Mouse (Mus musculus): Measurements from ENCODE around the gene Pak1ip1. TPM values are rescaled to one million over a fixed set of nuclear protein-coding genes. Genes with fewer than 3 reads are reported as not detected.
"Not testable (repeated sequence)": the region's sequence is repeated elsewhere in the genome, so short reads cannot be mapped to it uniquely, and the experiment has no call there.

The Pak1ip1 gene
- polyA plus RNA-seq, 1 experiment from 2014 or later, result 92.0 TPM

DNA sequence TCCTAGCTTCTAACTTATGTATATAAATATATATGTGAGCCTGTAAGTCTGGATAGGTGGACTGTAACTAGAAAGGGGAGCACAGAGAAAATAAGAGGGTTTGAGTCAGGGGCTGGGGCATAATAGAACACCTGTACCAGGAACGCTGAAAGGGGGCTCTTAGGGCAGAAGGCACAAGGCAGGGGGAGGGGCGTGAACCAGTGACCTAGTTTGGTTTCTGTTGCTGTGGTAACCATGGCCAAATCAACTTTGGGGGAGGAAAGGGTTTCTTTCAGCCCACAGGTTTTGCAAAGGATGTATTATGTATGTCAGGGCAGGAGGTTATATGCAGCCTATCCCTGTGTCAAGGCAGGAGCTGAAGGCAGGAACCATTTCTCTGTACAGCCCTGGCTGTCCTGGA lies 29.0 kb upstream of the Pak1ip1 start:
- Histone ChIP-seq H3K9ac (ENCODE audit: low read length) (no peak overlapping the region), H3K4me2 (ENCODE audit: low read depth, low read length, severe bottlenecking) (no peak overlapping the region), H3K9me3 (ENCODE audit: control insufficient read depth, low read length) (no peaks in the 10 kb centered on the region), H3K4me1 (replicated peaks; ENCODE audit: control insufficient read depth, insufficient read depth, low read length) (no peaks in the 10 kb centered on the region), H3K4me3 (ENCODE audit: low read depth, low read length) (no peak overlapping the region), H3K27ac (ENCODE audit: low read depth, low read length) (no peak overlapping the region), H3K27me3 (ENCODE audit: control insufficient read depth, insufficient read depth, low read length) (no peaks in the 10 kb centered on the region), H3K36me3 (ENCODE audit: control insufficient read depth, insufficient read depth, low read length) (no peaks in the 10 kb centered on the region)
- WGBS, result 84% methylated on average over 2 of the region's 2 CpGs
- ATAC-seq (replicated peaks; ENCODE audit: low FRiP score) (no peak), DNase-seq (ENCODE audit: low spot score) (no peak)

DNA sequence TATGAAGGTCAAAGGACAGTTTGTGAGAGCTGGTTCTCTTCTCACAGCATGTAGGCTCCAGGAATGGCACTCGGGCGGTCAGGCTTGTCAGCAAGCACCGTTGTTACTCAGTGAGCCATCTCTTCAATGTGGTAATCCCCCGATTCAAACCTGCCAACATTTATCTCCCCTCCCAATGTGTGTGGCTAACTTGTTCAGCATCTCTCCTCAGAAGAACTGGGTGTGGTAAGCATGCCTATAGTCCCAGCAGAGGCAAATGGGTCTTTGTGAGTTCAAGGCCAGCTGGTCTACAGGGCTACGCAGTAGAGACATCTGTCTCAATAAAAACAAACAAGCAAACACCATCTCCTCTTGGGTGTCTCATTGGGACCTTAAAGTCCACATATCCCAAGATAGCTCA lies 27.8 kb upstream of the Pak1ip1 start:
- Histone ChIP-seq H3K27me3 (ENCODE audit: control insufficient read depth, insufficient read depth, low read length) (no peaks in the 10 kb centered on the region), H3K4me2 (ENCODE audit: low read depth, low read length, severe bottlenecking) (no peak overlapping the region), H3K9ac (ENCODE audit: low read length) (no peak overlapping the region), H3K4me3 (ENCODE audit: low read depth, low read length) (no peak overlapping the region), H3K36me3 (ENCODE audit: control insufficient read depth, insufficient read depth, low read length) (no peaks in the 10 kb centered on the region), H3K4me1 (replicated peaks; ENCODE audit: control insufficient read depth, insufficient read depth, low read length) (no peaks in the 10 kb centered on the region), H3K27ac (ENCODE audit: low read depth, low read length) (no peak overlapping the region), H3K9me3 (ENCODE audit: control insufficient read depth, low read length) (no peaks in the 10 kb centered on the region)
- DNase-seq (ENCODE audit: low spot score) (no peak), ATAC-seq (replicated peaks; ENCODE audit: low FRiP score) (no peak)
- 90% methylated on average over 5 of the region's 5 CpGs for WGBS

DNA sequence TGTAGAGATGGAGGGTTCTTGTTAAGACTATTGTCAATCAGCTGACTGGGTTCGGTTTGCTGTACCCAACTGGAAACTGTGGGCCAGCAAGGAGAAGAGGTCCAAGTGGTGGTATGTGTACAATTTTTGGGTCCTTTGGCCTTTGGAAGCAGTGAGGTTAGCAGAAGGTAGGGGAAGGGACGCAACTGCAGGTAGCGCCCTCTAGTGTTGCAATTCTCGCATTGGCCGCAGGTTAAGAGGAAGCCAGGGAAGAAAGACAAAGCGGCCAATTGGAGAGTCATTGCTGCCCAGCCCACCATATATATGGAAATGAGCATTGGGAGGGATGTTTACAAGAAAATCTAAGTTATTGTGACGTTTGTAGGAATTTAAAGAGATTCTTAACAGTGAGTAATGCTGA lies 23.2 kb upstream of the Pak1ip1 start:
- Histone ChIP-seq H3K36me3 (ENCODE audit: control insufficient read depth, insufficient read depth, low read length) (no peaks in the 10 kb centered on the region), H3K9me3 (ENCODE audit: control insufficient read depth, low read length) (no peaks in the 10 kb centered on the region), H3K4me3 (ENCODE audit: low read depth, low read length) (no peak overlapping the region), H3K4me2 (ENCODE audit: low read depth, low read length, severe bottlenecking) (no peak overlapping the region), H3K9ac (ENCODE audit: low read length) (no peak overlapping the region), H3K4me1 (replicated peaks; ENCODE audit: control insufficient read depth, insufficient read depth, low read length) (no peaks in the 10 kb centered on the region), H3K27me3 (ENCODE audit: control insufficient read depth, insufficient read depth, low read length) (no peaks in the 10 kb centered on the region), H3K27ac (ENCODE audit: low read depth, low read length) (no peak overlapping the region)
- DNase-seq (ENCODE audit: low spot score) (peak; percentile 68), ATAC-seq (replicated peaks; ENCODE audit: low FRiP score) (no peak)
- 8% methylated on average over 7 of the region's 7 CpGs for WGBS

DNA sequence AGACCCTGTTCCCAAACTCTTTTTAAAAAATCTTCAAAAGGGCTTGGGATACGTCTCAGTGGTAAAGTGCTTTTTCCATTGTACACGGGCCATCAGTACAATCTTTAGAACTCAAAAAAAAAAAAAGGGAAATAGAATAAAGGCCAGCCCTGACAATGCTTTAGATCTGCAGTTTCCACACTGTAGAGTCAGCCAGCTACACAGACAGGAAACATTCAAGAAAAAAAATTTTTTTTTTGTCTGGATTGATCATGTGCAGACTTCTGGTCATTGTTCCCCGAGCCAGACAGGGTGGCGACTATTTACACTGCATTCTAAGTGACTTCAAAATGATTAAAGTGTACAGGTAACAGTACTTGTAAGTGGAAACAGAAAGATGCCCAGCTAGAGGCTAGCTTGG lies 22.2 kb upstream of the Pak1ip1 start:
- H3K36me3 ChIP-seq (ENCODE audit: control insufficient read depth, insufficient read depth, low read length), result no peaks in the 10 kb centered on the region
- H3K27me3 ChIP-seq (ENCODE audit: control insufficient read depth, insufficient read depth, low read length), result no peaks in the 10 kb centered on the region
- DNase-seq (ENCODE audit: low spot score), result no peak
- no peak overlapping the region for H3K4me3 ChIP-seq (ENCODE audit: low read depth, low read length)
- WGBS, result 88% methylated on average over 4 of the region's 4 CpGs
- H3K9ac ChIP-seq (ENCODE audit: low read length), result no peak overlapping the region
- H3K4me2 ChIP-seq (ENCODE audit: low read depth, low read length, severe bottlenecking), result no peak overlapping the region
- no peaks in the 10 kb centered on the region for H3K9me3 ChIP-seq (ENCODE audit: control insufficient read depth, low read length)
- H3K27ac ChIP-seq (ENCODE audit: low read depth, low read length), result no peak overlapping the region
- no peak for ATAC-seq (replicated peaks; ENCODE audit: low FRiP score)
- H3K4me1 ChIP-seq (replicated peaks; ENCODE audit: control insufficient read depth, insufficient read depth, low read length), result no peaks in the 10 kb centered on the region

DNA sequence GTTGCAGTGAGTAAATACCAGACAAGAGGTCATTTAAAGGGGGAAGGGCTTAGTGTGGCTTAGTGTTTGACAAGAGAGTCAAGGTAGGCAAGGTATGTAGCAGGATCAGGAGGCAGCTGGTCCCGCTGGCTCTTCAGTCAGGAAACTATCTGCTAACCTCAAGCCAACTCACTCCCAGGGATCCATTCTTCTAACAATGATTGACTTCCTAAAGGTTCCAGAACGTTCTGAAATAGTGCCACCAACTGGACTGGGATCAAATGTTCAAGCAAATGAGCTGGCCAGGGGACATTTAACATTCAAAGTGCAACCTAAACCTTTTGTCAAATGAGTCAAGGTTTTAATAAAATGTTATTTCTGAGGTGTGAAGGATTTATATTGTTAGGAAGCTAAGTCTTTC lies 21.5 kb upstream of the Pak1ip1 start:
- Histone ChIP-seq H3K4me2 (ENCODE audit: low read depth, low read length, severe bottlenecking) (no peak overlapping the region), H3K27ac (ENCODE audit: low read depth, low read length) (no peak overlapping the region), H3K27me3 (ENCODE audit: control insufficient read depth, insufficient read depth, low read length) (no peaks in the 10 kb centered on the region), H3K36me3 (ENCODE audit: control insufficient read depth, insufficient read depth, low read length) (no peaks in the 10 kb centered on the region), H3K4me1 (replicated peaks; ENCODE audit: control insufficient read depth, insufficient read depth, low read length) (no peaks in the 10 kb centered on the region), H3K4me3 (ENCODE audit: low read depth, low read length) (no peak overlapping the region), H3K9me3 (ENCODE audit: control insufficient read depth, low read length) (no peaks in the 10 kb centered on the region), H3K9ac (ENCODE audit: low read length) (no peak overlapping the region)
- 73% methylated on average over 2 of the region's 2 CpGs for WGBS
- DNase-seq (ENCODE audit: low spot score) (no peak), ATAC-seq (replicated peaks; ENCODE audit: low FRiP score) (no peak)

DNA sequence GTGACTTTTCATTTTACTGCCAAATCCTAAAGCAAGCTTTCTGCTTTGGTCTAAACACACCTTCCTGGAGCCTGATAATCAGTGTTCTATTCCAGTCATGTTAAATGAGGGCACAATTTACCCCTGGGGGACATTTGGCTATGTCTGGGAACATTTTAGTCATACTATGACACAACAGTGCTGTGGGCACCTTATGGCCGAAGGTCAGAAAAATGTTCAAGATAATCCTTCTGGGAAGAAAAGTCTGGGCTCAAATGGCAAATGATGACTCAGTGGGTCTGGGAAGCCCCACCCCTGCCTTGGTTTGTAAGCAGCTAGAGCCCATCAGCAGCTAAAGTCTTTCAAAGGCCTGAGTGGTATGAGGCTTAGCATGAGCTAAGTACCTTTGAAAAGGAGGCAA lies 18.1 kb upstream of the Pak1ip1 start:
- Histone ChIP-seq H3K4me1 (replicated peaks; ENCODE audit: control insufficient read depth, insufficient read depth, low read length) (no peaks in the 10 kb centered on the region), H3K27me3 (ENCODE audit: control insufficient read depth, insufficient read depth, low read length) (no peaks in the 10 kb centered on the region), H3K27ac (ENCODE audit: low read depth, low read length) (no peak overlapping the region), H3K9me3 (ENCODE audit: control insufficient read depth, low read length) (no peaks in the 10 kb centered on the region), H3K4me3 (ENCODE audit: low read depth, low read length) (no peak overlapping the region), H3K36me3 (ENCODE audit: control insufficient read depth, insufficient read depth, low read length) (no peaks in the 10 kb centered on the region), H3K9ac (ENCODE audit: low read length) (no peak overlapping the region), H3K4me2 (ENCODE audit: low read depth, low read length, severe bottlenecking) (no peak overlapping the region)
- no peak for ATAC-seq (replicated peaks; ENCODE audit: low FRiP score)
- WGBS, result 75% methylated on average over 1 of the region's 1 CpGs
- DNase-seq (ENCODE audit: low spot score), result no peak

DNA sequence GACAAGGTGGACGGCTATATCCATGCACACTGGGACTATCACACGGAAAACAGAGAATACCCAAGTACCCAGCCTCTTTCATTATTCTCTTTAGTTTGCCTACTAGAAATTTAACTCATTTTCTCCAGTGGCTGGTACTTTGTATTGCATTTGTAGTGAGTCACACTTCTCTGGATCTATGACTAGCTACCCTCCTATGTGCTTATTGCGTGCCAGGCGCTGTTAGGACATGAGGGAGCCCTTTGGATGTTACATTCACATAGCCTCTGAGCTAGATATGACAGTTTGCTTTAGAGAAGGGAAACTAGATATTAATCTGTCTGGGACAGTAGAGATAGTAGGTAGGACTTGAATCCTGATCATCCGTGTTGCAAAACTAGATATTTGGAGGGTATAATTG lies 14.7 kb upstream of the Pak1ip1 start:
- H3K27me3 ChIP-seq (ENCODE audit: control insufficient read depth, insufficient read depth, low read length), result no peaks in the 10 kb centered on the region; the same call in 1 of the 2 replicates
- no peak overlapping the region for H3K4me2 ChIP-seq (ENCODE audit: low read depth, low read length, severe bottlenecking)
- H3K9me3 ChIP-seq (ENCODE audit: control insufficient read depth, low read length), result no peaks in the 10 kb centered on the region
- WGBS, result 92% methylated on average over 5 of the region's 5 CpGs
- ATAC-seq (replicated peaks; ENCODE audit: low FRiP score) (no peak), DNase-seq (ENCODE audit: low spot score) (no peak)
- no peak overlapping the region for H3K9ac ChIP-seq (ENCODE audit: low read length)
- no peaks in the 10 kb centered on the region for H3K36me3 ChIP-seq (ENCODE audit: control insufficient read depth, insufficient read depth, low read length)
- H3K4me1 ChIP-seq (replicated peaks; ENCODE audit: control insufficient read depth, insufficient read depth, low read length), result no peaks in the 10 kb centered on the region
- no peak overlapping the region for H3K27ac ChIP-seq (ENCODE audit: low read depth, low read length)
- H3K4me3 ChIP-seq (ENCODE audit: low read depth, low read length), result no peak overlapping the region

DNA sequence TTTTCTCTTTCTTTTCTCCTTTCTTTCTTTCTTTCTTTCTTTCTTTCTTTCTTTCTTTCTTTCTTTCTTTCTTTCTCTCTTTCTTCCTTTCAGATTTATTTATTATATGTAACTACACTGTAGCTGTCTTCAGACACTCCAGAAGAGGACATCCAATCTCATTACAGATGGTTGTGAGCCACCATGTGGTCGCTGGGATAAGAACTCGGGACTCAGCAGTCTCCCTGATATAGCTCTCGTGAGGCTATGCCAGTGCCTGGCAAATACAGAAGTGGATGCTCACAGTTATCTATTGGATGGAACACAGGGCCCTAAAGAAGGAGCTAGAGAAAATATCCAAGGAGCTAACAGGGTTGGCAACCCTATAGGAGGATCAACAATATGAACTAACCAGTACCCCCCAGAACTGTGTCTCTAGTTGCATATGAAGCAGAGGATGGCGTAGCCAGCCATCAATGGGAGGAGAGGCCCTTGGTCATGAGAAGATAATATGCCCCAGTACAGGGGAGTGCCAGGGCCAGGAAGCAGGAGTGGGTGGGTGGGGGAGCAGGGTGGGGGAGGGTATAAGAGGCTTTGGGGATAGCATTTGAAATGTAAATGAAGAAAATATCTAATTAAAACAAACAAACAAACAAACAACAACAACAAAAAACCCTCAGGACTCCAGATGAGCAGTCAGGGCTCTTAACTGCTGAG lies 13.1 kb upstream of the Pak1ip1 start:
- 70% methylated on average over 4 of the region's 4 CpGs for WGBS
- not testable (repeated sequence) for H3K36me3 ChIP-seq (ENCODE audit: control insufficient read depth, insufficient read depth, low read length); H3K27me3 ChIP-seq (ENCODE audit: control insufficient read depth, insufficient read depth, low read length); H3K4me2 ChIP-seq (ENCODE audit: low read depth, low read length, severe bottlenecking); DNase-seq (ENCODE audit: low spot score); H3K4me1 ChIP-seq (replicated peaks; ENCODE audit: control insufficient read depth, insufficient read depth, low read length); H3K9ac ChIP-seq (ENCODE audit: low read length); H3K9me3 ChIP-seq (ENCODE audit: control insufficient read depth, low read length); H3K4me3 ChIP-seq (ENCODE audit: low read depth, low read length); ATAC-seq (replicated peaks; ENCODE audit: low FRiP score); H3K27ac ChIP-seq (ENCODE audit: low read depth, low read length)

DNA sequence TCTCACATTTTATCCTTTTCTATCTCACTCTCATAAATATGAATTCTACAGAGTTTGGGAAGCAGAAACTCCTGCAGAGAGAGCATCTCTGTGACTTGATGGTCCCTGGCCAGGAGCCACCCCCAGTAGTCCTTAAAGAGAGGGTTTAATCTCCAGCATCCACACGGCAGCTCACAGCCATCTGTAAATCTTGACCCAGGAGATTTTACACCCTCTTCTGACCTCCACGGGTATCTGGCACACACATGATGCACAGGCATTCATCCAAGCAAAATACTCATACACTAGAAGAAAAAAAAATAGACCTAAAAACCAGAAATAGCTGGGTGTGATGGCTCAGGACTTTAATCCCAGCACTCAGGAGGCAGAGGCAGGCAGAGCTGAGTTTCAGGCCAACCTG lies 12.4 kb upstream of the Pak1ip1 start:
- H3K4me3 ChIP-seq (ENCODE audit: low read depth, low read length), result no peak overlapping the region
- H3K27me3 ChIP-seq (ENCODE audit: control insufficient read depth, insufficient read depth, low read length), result peaks cover 2% of the 10 kb centered on the region; the same call in 1 of the 2 replicates
- no peaks in the 10 kb centered on the region for H3K4me1 ChIP-seq (replicated peaks; ENCODE audit: control insufficient read depth, insufficient read depth, low read length)
- no peak overlapping the region for H3K27ac ChIP-seq (ENCODE audit: low read depth, low read length)
- no peak overlapping the region for H3K4me2 ChIP-seq (ENCODE audit: low read depth, low read length, severe bottlenecking)
- WGBS, result 79% methylated on average over 2 of the region's 2 CpGs
- DNase-seq (ENCODE audit: low spot score), result no peak
- no peaks in the 10 kb centered on the region for H3K9me3 ChIP-seq (ENCODE audit: control insufficient read depth, low read length)
- H3K9ac ChIP-seq (ENCODE audit: low read length), result no peak overlapping the region
- no peaks in the 10 kb centered on the region for H3K36me3 ChIP-seq (ENCODE audit: control insufficient read depth, insufficient read depth, low read length)
- ATAC-seq (replicated peaks; ENCODE audit: low FRiP score), result no peak

Data from forebrain, embryonic 11.5 days (tissue).